Mouse (Mus musculus): ENCODE data around the gene Svs3b.

DNA sequence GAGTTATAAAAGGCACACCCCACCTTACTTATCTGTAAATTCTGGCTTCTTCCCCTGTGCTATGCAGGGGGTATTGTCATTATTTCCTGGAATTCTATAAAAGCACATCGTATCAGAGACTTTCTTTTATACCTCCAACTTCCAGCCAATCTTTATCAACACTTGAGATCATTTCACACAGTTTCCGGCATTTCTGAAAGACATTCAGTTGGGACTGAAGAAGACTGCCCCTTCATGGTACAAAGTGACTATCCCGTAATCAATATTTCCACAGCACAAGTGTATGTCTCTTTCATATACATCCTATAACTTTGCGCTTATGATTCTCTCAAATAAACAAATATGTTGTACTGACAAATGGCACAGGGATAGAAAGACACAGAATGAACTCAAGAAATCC lies 21.9 kb upstream of the Svs3b start, which contains the start of gene Svs4:
- TF ChIP-seq CTCF (IDR thresholded peaks at IDR 0.05; ENCODE audit: extremely low read depth, insufficient read length, insufficient replicate concordance, low read depth, low read length) (no peak), POLR2A (IDR thresholded peaks at IDR 0.05; ENCODE audit: low read depth, low read length) (no peak)

Measured in small intestine, adult 2 months (tissue).